Mouse (Mus musculus) hindbrain, embryonic 11.5 days (tissue): ENCODE results near the gene Art2b. TPM values are rescaled to one million over a fixed set of nuclear protein-coding genes. Genes with fewer than 3 reads are reported as not detected.
"Not testable (repeated sequence)": the region's sequence is repeated elsewhere in the genome, so short reads cannot be mapped to it uniquely, and the experiment has no call there.

Source experiments
- ATAC-seq: fragments of 200-750 bp; cut with Nextera tagmentation; 2 replicates; pipeline ENCODE4 v1.8.0; 2017; ENCODE audit warnings: mild to moderate bottlenecking, moderate TSS enrichment, moderate library complexity; ENCODE audit not compliant: low FRiP score
- DNase-seq: peaks from one replicate; pipeline ENCODE4 v3.0.0-alpha.2; 2015; ENCODE audit warnings: low spot score
- H3K27ac ChIP-seq: fragments of 300-500 bp; sonication (generic); 2 replicates; pipeline ENCODE4 v1.5.1; 2014; ENCODE audit warnings: mild to moderate bottlenecking, low read depth, low read length
- H3K27me3 ChIP-seq: fragments of 300-500 bp; sonication (generic); 2 replicates; pipeline ENCODE4 v1.6.1; 2014; ENCODE audit warnings: mild to moderate bottlenecking, low read length, moderate library complexity, mixed read lengths; ENCODE audit not compliant: control insufficient read depth, insufficient read depth
- H3K36me3 ChIP-seq: fragments of 300-500 bp; sonication (generic); 2 replicates; pipeline ENCODE4 v1.6.1; 2014; ENCODE audit warnings: mild to moderate bottlenecking, low read length, moderate library complexity, mixed read lengths; ENCODE audit not compliant: control insufficient read depth, insufficient read depth
- H3K4me1 ChIP-seq: fragments of 300-500 bp; sonication (generic); replicated peaks from 2 replicates; pipeline ENCODE4 v1.6.1; 2014; ENCODE audit warnings: low read length, mixed read lengths; ENCODE audit not compliant: control insufficient read depth, insufficient read depth
- H3K4me2 ChIP-seq: fragments of 300-500 bp; sonication (generic); replicated peaks from 2 replicates; pipeline ENCODE4 v1.6.1; 2014; ENCODE audit warnings: mild to moderate bottlenecking, low read depth, low read length
- H3K4me3 ChIP-seq: fragments of 300-500 bp; sonication (generic); 2 replicates; pipeline ENCODE4 v1.5.1; 2014; ENCODE audit warnings: low read depth, low read length
- H3K9ac ChIP-seq: fragments of 300-500 bp; sonication (generic); 2 replicates; pipeline ENCODE4 v1.6.1; 2014; ENCODE audit warnings: low read depth, low read length
- H3K9me3 ChIP-seq: fragments of 300-500 bp; sonication (generic); 2 replicates; pipeline ENCODE4 v1.6.1; 2016; ENCODE audit warnings: low read length; ENCODE audit not compliant: control insufficient read depth
- WGBS: fragments of 180-500 bp; shearing (Covaris S2); extraction: QIAGEN DNeasy Blood & Tissue Kit; methylation state at CpG from one replicate; pipeline ENCODE4 v1.1.7; 2014; 5-methylcytosine and 5-hydroxymethylcytosine counted together
- polyA plus RNA-seq: library from polyadenylated mRNA; unstranded; fragments of >200 nt; fragmentation: Nextera tagmentation; extraction: Ambion mirVana; gene quantifications from 2 replicates; pipeline ENCODE4 v1.2.1, GENCODE M21; 2014

The Art2b gene
- polyA plus RNA-seq, 1 experiment from 2014 or later, result not detected

GRCm38 (mm10) chr7:101617438-101618165, 32.2 kb upstream of the Art2b start:
- no peak for ATAC-seq
- no peak overlapping the region for H3K4me2 ChIP-seq
- no peak overlapping the region for H3K27ac ChIP-seq
- H3K9ac ChIP-seq, result no peak overlapping the region
- 68% methylated on average over 10 of the region's 10 CpGs for WGBS
- no peak for DNase-seq
- no peaks in the 10 kb centered on the region for H3K4me1 ChIP-seq
- no peaks in the 10 kb centered on the region for H3K27me3 ChIP-seq
- no peaks in the 10 kb centered on the region for H3K36me3 ChIP-seq
- H3K9me3 ChIP-seq, result no peaks in the 10 kb centered on the region
- no peak overlapping the region for H3K4me3 ChIP-seq

GRCm38 (mm10) chr7:101616136-101616835, 30.9 kb upstream of the Art2b start:
- Histone ChIP-seq H3K9ac (no peak overlapping the region), H3K27me3 (no peaks in the 10 kb centered on the region), H3K9me3 (no peaks in the 10 kb centered on the region), H3K27ac (no peak overlapping the region), H3K36me3 (no peaks in the 10 kb centered on the region), H3K4me3 (no peak overlapping the region), H3K4me1 (no peaks in the 10 kb centered on the region), H3K4me2 (no peak overlapping the region)
- no peak for ATAC-seq
- no peak for DNase-seq
- 84% methylated on average over 6 of the region's 6 CpGs for WGBS

GRCm38 (mm10) chr7:101615406-101615805, 30.0 kb upstream of the Art2b start:
- ATAC-seq (no peak), DNase-seq (no peak)
- H3K27ac ChIP-seq, result no peak overlapping the region
- H3K4me2 ChIP-seq, result no peak overlapping the region
- WGBS, result 81% methylated on average over 7 of the region's 7 CpGs
- H3K9me3 ChIP-seq, result no peaks in the 10 kb centered on the region
- H3K27me3 ChIP-seq, result no peaks in the 10 kb centered on the region
- no peaks in the 10 kb centered on the region for H3K36me3 ChIP-seq
- H3K9ac ChIP-seq, result no peak overlapping the region
- H3K4me3 ChIP-seq, result no peak overlapping the region
- no peaks in the 10 kb centered on the region for H3K4me1 ChIP-seq

GRCm38 (mm10) chr7:101612786-101613527, 27.6 kb upstream of the Art2b start:
- H3K4me2 ChIP-seq, H3K36me3 ChIP-seq, DNase-seq, H3K27ac ChIP-seq, H3K9me3 ChIP-seq, H3K9ac ChIP-seq, ATAC-seq, H3K4me1 ChIP-seq, H3K27me3 ChIP-seq, H3K4me3 ChIP-seq: not testable (repeated sequence)
- WGBS, result 83% methylated on average over 8 of the region's 8 CpGs

- 74% methylated on average over 6 of the region's 6 CpGs for WGBS
- Histone ChIP-seq H3K9me3 (no peaks in the 10 kb centered on the region), H3K36me3 (no peaks in the 10 kb centered on the region), H3K27me3 (no peaks in the 10 kb centered on the region), H3K4me1 (no peaks in the 10 kb centered on the region), H3K4me3 (no peak overlapping the region), H3K9ac (no peak overlapping the region), H3K4me2 (no peak overlapping the region), H3K27ac (no peak overlapping the region)
- DNase-seq, result no peak
- no peak for ATAC-seq
Measured at GRCm38 (mm10) chr7:101607845-101608244, 22.4 kb upstream of the Art2b start.

- H3K9me3 ChIP-seq, result no peaks in the 10 kb centered on the region
- no peaks in the 10 kb centered on the region for H3K27me3 ChIP-seq
- no peaks in the 10 kb centered on the region for H3K36me3 ChIP-seq
- ATAC-seq, result no peak
- H3K4me3 ChIP-seq, result no peak overlapping the region
- H3K9ac ChIP-seq, result no peak overlapping the region
- no peak overlapping the region for H3K27ac ChIP-seq
- DNase-seq, result no peak
- H3K4me1 ChIP-seq, result no peaks in the 10 kb centered on the region
- no peak overlapping the region for H3K4me2 ChIP-seq
- 91% methylated on average over 1 of the region's 1 CpGs for WGBS
Measured at GRCm38 (mm10) chr7:101600406-101600805, 15.0 kb upstream of the Art2b start.

- no peak overlapping the region for H3K9ac ChIP-seq
- no peaks in the 10 kb centered on the region for H3K27me3 ChIP-seq
- no peak overlapping the region for H3K27ac ChIP-seq
- ATAC-seq (no peak), DNase-seq (no peak)
- H3K9me3 ChIP-seq, result no peaks in the 10 kb centered on the region
- 51% methylated on average over 2 of the region's 2 CpGs for WGBS
- H3K4me2 ChIP-seq, result no peak overlapping the region
- no peak overlapping the region for H3K4me3 ChIP-seq
- H3K36me3 ChIP-seq, result no peaks in the 10 kb centered on the region
- H3K4me1 ChIP-seq, result no peaks in the 10 kb centered on the region
Measured at GRCm38 (mm10) chr7:101598482-101598881, 13.1 kb upstream of the Art2b start.

- no peak overlapping the region for H3K4me2 ChIP-seq
- no peaks in the 10 kb centered on the region for H3K36me3 ChIP-seq
- WGBS, result 81% methylated on average over 2 of the region's 2 CpGs
- no peak overlapping the region for H3K9ac ChIP-seq
- DNase-seq (no peak), ATAC-seq (no peak)
- H3K27me3 ChIP-seq, result no peaks in the 10 kb centered on the region
- no peaks in the 10 kb centered on the region for H3K4me1 ChIP-seq
- no peak overlapping the region for H3K4me3 ChIP-seq
- no peaks in the 10 kb centered on the region for H3K9me3 ChIP-seq
- no peak overlapping the region for H3K27ac ChIP-seq
Measured at GRCm38 (mm10) chr7:101594969-101595368, 9.6 kb upstream of the Art2b start.
